Mouse (Mus musculus) midbrain, embryonic 14.5 days (tissue): Measurements from ENCODE around the gene Lmx1a. TPM values are rescaled to one million over a fixed set of nuclear protein-coding genes. Genes with fewer than 3 reads are reported as not detected.
A peak's percentile ranks its signal among the peaks of the same experiment; 100 is the strongest.

Experiments
- ATAC-seq: fragments of 200-750 bp; cut with Nextera tagmentation; 2 replicates; pipeline ENCODE4 v1.8.0; 2017; ENCODE audit warnings: moderate number of reproducible peaks, moderate library complexity; ENCODE audit not compliant: low FRiP score, low TSS enrichment
- DNase-seq: peaks from one replicate; pipeline ENCODE4 v3.0.0-alpha.2; 2015
- H3K27ac ChIP-seq: fragments of 300-500 bp; sonication (generic); replicated peaks from 2 replicates; pipeline ENCODE4 v1.5.1; 2014; ENCODE audit warnings: mild to moderate bottlenecking, low read depth, low read length, moderate library complexity
- H3K27me3 ChIP-seq: fragments of 300-500 bp; sonication (generic); 2 replicates; pipeline ENCODE4 v1.6.1; 2014; ENCODE audit warnings: low read length, control low read depth, mixed read lengths; ENCODE audit not compliant: control insufficient read depth, insufficient read depth
- H3K36me3 ChIP-seq: fragments of 300-500 bp; sonication (generic); 2 replicates; pipeline ENCODE4 v1.6.1; 2014; ENCODE audit warnings: low read length, control low read depth; ENCODE audit not compliant: control insufficient read depth, insufficient read depth
- H3K4me1 ChIP-seq: fragments of 300-500 bp; sonication (generic); 2 replicates; pipeline ENCODE4 v1.6.1; 2014; ENCODE audit warnings: mild to moderate bottlenecking, antibody characterized with exemption, low read length, control low read depth; ENCODE audit not compliant: control insufficient read depth, insufficient read depth
- H3K4me2 ChIP-seq: fragments of 300-500 bp; sonication (generic); 2 replicates; pipeline ENCODE4 v1.6.1; 2014; ENCODE audit warnings: mild to moderate bottlenecking, low read length, moderate library complexity
- H3K4me3 ChIP-seq: fragments of 300-500 bp; sonication (generic); replicated peaks from 2 replicates; pipeline ENCODE4 v1.5.1; 2014; ENCODE audit warnings: low read depth, low read length
- H3K9ac ChIP-seq: fragments of 300-500 bp; sonication (generic); replicated peaks from 2 replicates; pipeline ENCODE4 v1.6.1; 2014; ENCODE audit warnings: mild to moderate bottlenecking, low read length, moderate library complexity
- H3K9me3 ChIP-seq: fragments of 300-500 bp; sonication (generic); 2 replicates; pipeline ENCODE4 v1.6.1; 2016; ENCODE audit warnings: low read length, control low read depth, mixed read lengths; ENCODE audit not compliant: control insufficient read depth
- WGBS: fragments of 180-500 bp; shearing (Covaris S2); extraction: QIAGEN DNeasy Blood & Tissue Kit; methylation state at CpG from one replicate; pipeline ENCODE4 v1.1.7; 2014; 5-methylcytosine and 5-hydroxymethylcytosine counted together
- polyA plus RNA-seq: library from polyadenylated mRNA; unstranded; fragments of >200 nt; fragmentation: Nextera tagmentation; extraction: Ambion mirVana; gene quantifications from 2 replicates; pipeline ENCODE4 v1.2.1, GENCODE M21; 2014

Gene Lmx1a
- polyA plus RNA-seq, 1 experiment from 2014 or later: 7.1 TPM

GRCm38 (mm10) chr1:167754636-167755522 lies 65.8 kb downstream of the Lmx1a start:
- H3K27me3 ChIP-seq: peaks cover 30% of the 10 kb centered on the region
- no peak overlapping the region for H3K27ac ChIP-seq
- H3K36me3 ChIP-seq: no peaks in the 10 kb centered on the region
- H3K9me3 ChIP-seq: no peaks in the 10 kb centered on the region
- no peak overlapping the region for H3K9ac ChIP-seq
- DNase-seq (no peak), ATAC-seq (no peak)
- H3K4me2 ChIP-seq: no peak overlapping the region
- H3K4me3 ChIP-seq: no peak overlapping the region
- peaks cover 8% of the 10 kb centered on the region; the same call in 1 of the 2 replicates for H3K4me1 ChIP-seq
- 25% methylated on average over 14 of the region's 14 CpGs for WGBS

- H3K9me3 ChIP-seq: no peaks in the 10 kb centered on the region
- H3K36me3 ChIP-seq: no peaks in the 10 kb centered on the region
- H3K9ac ChIP-seq: no peak overlapping the region
- no peak overlapping the region for H3K4me2 ChIP-seq
- peaks cover 49% of the 10 kb centered on the region for H3K27me3 ChIP-seq
- ATAC-seq (no peak), DNase-seq (peak; percentile 42)
- WGBS: 66% methylated on average over 8 of the region's 8 CpGs
- H3K27ac ChIP-seq: no peak overlapping the region
- H3K4me1 ChIP-seq: peaks cover 23% of the 10 kb centered on the region
- no peak overlapping the region for H3K4me3 ChIP-seq
Measured at GRCm38 (mm10) chr1:167758208-167758607, 69.2 kb downstream of the Lmx1a start.

GRCm38 (mm10) chr1:167760307-167760706 lies 71.3 kb downstream of the Lmx1a start:
- DNase-seq: no peak

GRCm38 (mm10) chr1:167761785-167762223 lies 72.8 kb downstream of the Lmx1a start:
- under 1% methylated on average over 13 of the region's 13 CpGs for WGBS
- Histone ChIP-seq H3K36me3 (no peaks in the 10 kb centered on the region), H3K4me3 (no peak overlapping the region), H3K4me2 (peak overlapping the region; percentile 38), H3K9me3 (no peaks in the 10 kb centered on the region), H3K4me1 (peaks cover 23% of the 10 kb centered on the region), H3K27me3 (peaks cover 54% of the 10 kb centered on the region), H3K9ac (0 out of 2 replicates have a peak overlapping the region, but pooled peaks have one; percentile 26), H3K27ac (no peak overlapping the region)
- DNase-seq (peak; percentile 69), ATAC-seq (no peak; the same call in 1 of the 2 replicates)

More at GRCm38 (mm10) chr1:167760307-167760706, 71.3 kb downstream of the Lmx1a start:
- H3K9me3 ChIP-seq: no peaks in the 10 kb centered on the region
- no peak overlapping the region for H3K4me2 ChIP-seq
- no peak overlapping the region for H3K27ac ChIP-seq
- no peak overlapping the region for H3K9ac ChIP-seq
- ATAC-seq: no peak
- H3K27me3 ChIP-seq: peaks cover 61% of the 10 kb centered on the region
- H3K36me3 ChIP-seq: no peaks in the 10 kb centered on the region
- 87% methylated on average over 10 of the region's 10 CpGs for WGBS
- peaks cover 23% of the 10 kb centered on the region for H3K4me1 ChIP-seq
- no peak overlapping the region for H3K4me3 ChIP-seq

GRCm38 (mm10) chr1:167766619-167767018 lies 77.6 kb downstream of the Lmx1a start:
- ATAC-seq (no peak), DNase-seq (no peak)
- no peak overlapping the region for H3K4me3 ChIP-seq
- H3K9ac ChIP-seq: no peak overlapping the region
- no peaks in the 10 kb centered on the region for H3K36me3 ChIP-seq
- H3K4me2 ChIP-seq: no peak overlapping the region
- H3K27me3 ChIP-seq: peaks cover 27% of the 10 kb centered on the region; the same call in 1 of the 2 replicates
- peaks cover 7% of the 10 kb centered on the region for H3K4me1 ChIP-seq
- 89% methylated on average over 4 of the region's 4 CpGs for WGBS
- no peak overlapping the region for H3K27ac ChIP-seq
- no peaks in the 10 kb centered on the region for H3K9me3 ChIP-seq

GRCm38 (mm10) chr1:167770457-167770856 lies 81.4 kb downstream of the Lmx1a start:
- 91% methylated on average over 7 of the region's 7 CpGs for WGBS
- H3K27ac ChIP-seq: no peak overlapping the region

GRCm38 (mm10) chr1:167779766-167780488 lies 90.9 kb downstream of the Lmx1a start:
- Histone ChIP-seq H3K4me3 (no peak overlapping the region), H3K36me3 (no peaks in the 10 kb centered on the region), H3K9me3 (no peaks in the 10 kb centered on the region), H3K4me1 (0 out of 2 replicates have a peak, but pooled peaks cover 3% of the 10 kb centered on the region), H3K4me2 (no peak overlapping the region), H3K27me3 (no peaks in the 10 kb centered on the region), H3K9ac (no peak overlapping the region), H3K27ac (no peak overlapping the region)
- DNase-seq (no peak), ATAC-seq (no peak)
- WGBS: 86% methylated on average over 4 of the region's 5 CpGs

More at GRCm38 (mm10) chr1:167770457-167770856, 81.4 kb downstream of the Lmx1a start:
- no peak for DNase-seq
- no peak for ATAC-seq
- no peaks in the 10 kb centered on the region for H3K9me3 ChIP-seq
- no peaks in the 10 kb centered on the region for H3K36me3 ChIP-seq
- no peak overlapping the region for H3K4me2 ChIP-seq
- no peak overlapping the region for H3K9ac ChIP-seq
- no peak overlapping the region for H3K4me3 ChIP-seq
- H3K4me1 ChIP-seq: no peaks in the 10 kb centered on the region
- peaks cover 6% of the 10 kb centered on the region; the same call in 1 of the 2 replicates for H3K27me3 ChIP-seq

GRCm38 (mm10) chr1:167781787-167782484 lies 92.9 kb downstream of the Lmx1a start:
- H3K27ac ChIP-seq: no peak overlapping the region
- no peaks in the 10 kb centered on the region for H3K9me3 ChIP-seq
- no peak overlapping the region for H3K4me3 ChIP-seq
- no peaks in the 10 kb centered on the region for H3K27me3 ChIP-seq
- no peak overlapping the region for H3K9ac ChIP-seq
- H3K4me1 ChIP-seq: 0 out of 2 replicates have a peak, but pooled peaks cover 3% of the 10 kb centered on the region
- 32% methylated on average over 10 of the region's 10 CpGs for WGBS
- ATAC-seq: peak; percentile 40; the same call in 1 of the 2 replicates
- peak; percentile 86 for DNase-seq
- H3K4me2 ChIP-seq: no peak overlapping the region
- no peaks in the 10 kb centered on the region for H3K36me3 ChIP-seq
